Mouse (Mus musculus) cerebellum, adult 2 months (tissue): ENCODE measurements around the gene Anpep.

Experiments used
- CTCF ChIP-seq: fragments of 200-500 bp; IDR thresholded peaks from 2 replicates; pipeline ENCODE4 v1.5.1; 2011; ENCODE audit warnings: low read depth, mild to moderate bottlenecking, control low read depth, low read length, moderate library complexity, borderline replicate concordance; ENCODE audit not compliant: insufficient read depth
- POLR2A ChIP-seq: fragments of 200-500 bp; IDR thresholded peaks from 2 replicates; pipeline ENCODE4 v1.6.1; 2011; ENCODE audit warnings: low read length, control low read depth, borderline replicate concordance; ENCODE audit not compliant: insufficient read depth

- no peak for TF ChIP-seq POLR2A
- TF ChIP-seq CTCF = no peak
Measured at GRCm38 (mm10) chr7:79808561-79808960, 52.3 kb downstream of the Anpep start.
